Mouse (Mus musculus) liver, embryonic 14.5 days (tissue): ENCODE results near the gene Herc1. TPM values are rescaled to one million over a fixed set of nuclear protein-coding genes. Genes with fewer than 3 reads are reported as not detected.

ENCODE experiments used
- ATAC-seq: fragments of 200-750 bp; cut with Nextera tagmentation; 2 replicates; pipeline ENCODE4 v1.8.0; 2017; ENCODE audit warnings: moderate number of reproducible peaks, mild to moderate bottlenecking, moderate library complexity; ENCODE audit not compliant: insufficient read depth
- DNase-seq, 3 experiments: peaks; one replicate each; pipeline ENCODE4 v3.0.0-alpha.2; 2012 to 2013; ENCODE audit warnings: low read depth in 3 of 3, low spot score in 3 of 3
- H3K27ac ChIP-seq: fragments of 300-500 bp; sonication (generic); 2 replicates; pipeline ENCODE4 v1.5.1; 2014; ENCODE audit warnings: moderate library complexity, mild to moderate bottlenecking, control low read depth, inconsistent platforms
- H3K27me3 ChIP-seq: fragments of 300-500 bp; sonication (generic); 2 replicates; pipeline ENCODE4 v1.6.1; 2014; ENCODE audit warnings: mild to moderate bottlenecking, low read length, moderate library complexity; ENCODE audit not compliant: control insufficient read depth, insufficient read depth
- H3K36me3 ChIP-seq: fragments of 300-500 bp; sonication (generic); replicated peaks from 2 replicates; pipeline ENCODE4 v1.6.1; 2014; ENCODE audit warnings: low read depth; ENCODE audit not compliant: control insufficient read depth, insufficient read depth
- H3K4me1 ChIP-seq, 2 experiments: fragments of 200-500 bp in 1 of 2; fragments of 300-500 bp in 1 of 2; sonication (generic) in 1 of 2; replicated peaks; 2 replicates each; pipeline ENCODE4 v1.6.1; 2012 to 2014; ENCODE audit warnings: antibody characterized with exemption in 1 of 2, inconsistent platforms in 1 of 2, low read length in 1 of 2; ENCODE audit not compliant: control insufficient read depth in 2 of 2, insufficient read depth in 2 of 2
- H3K4me2 ChIP-seq: fragments of 300-500 bp; sonication (generic); 2 replicates; pipeline ENCODE4 v1.6.1; 2014; ENCODE audit warnings: low read depth, mild to moderate bottlenecking, control low read depth, moderate library complexity
- H3K4me3 ChIP-seq, 2 experiments: fragments of 200-500 bp in 1 of 2; fragments of 300-500 bp in 1 of 2; sonication (generic) in 1 of 2; 2 replicates each; pipeline ENCODE4 v1.5.1; 2012 to 2014; ENCODE audit warnings: low read depth in 2 of 2, low read length in 2 of 2, mild to moderate bottlenecking in 2 of 2, control low read depth in 1 of 2, inconsistent platforms in 1 of 2, moderate library complexity in 1 of 2; ENCODE audit not compliant: insufficient read depth in 1 of 2
- H3K9ac ChIP-seq: fragments of 300-500 bp; sonication (generic); replicated peaks from 2 replicates; pipeline ENCODE4 v1.6.1; 2014; ENCODE audit warnings: mild to moderate bottlenecking, control low read depth, moderate library complexity
- H3K9me3 ChIP-seq: fragments of 300-500 bp; sonication (generic); 2 replicates; pipeline ENCODE4 v1.6.1; 2016; ENCODE audit warnings: low read length, mixed read lengths; ENCODE audit not compliant: control insufficient read depth
- CTCF ChIP-seq: IDR thresholded peaks from 2 replicates; pipeline ENCODE4 v1.5.1; 2016; ENCODE audit warnings: antibody characterized with exemption, low read depth, control low read depth
- EP300 ChIP-seq: IDR thresholded peaks from 2 replicates; pipeline ENCODE4 v1.6.1; 2016; ENCODE audit warnings: antibody characterized with exemption, low read depth
- WGBS: fragments of 180-500 bp; shearing (Covaris S2); extraction: QIAGEN DNeasy Blood & Tissue Kit; methylation state at CpG from one replicate; pipeline ENCODE4 v1.1.7; 2014; ENCODE audit not compliant: insufficient replicate concordance; 5-methylcytosine and 5-hydroxymethylcytosine counted together
- polyA plus RNA-seq, 2 experiments: library from polyadenylated mRNA; depleted of rRNA in 1 of 2; stranded (reverse) in 1 of 2; unstranded in 1 of 2; fragments of >200 nt; fragmentation: Nextera tagmentation in 1 of 2; extraction: Ambion mirVana in 1 of 2; gene quantifications; 2 replicates each; pipeline versions ENCODE4 v1.2.1 to v1.2.3; 2012 to 2014

Herc1 gene
- polyA plus RNA-seq, 2 experiments, result 23.9 to 25.0 TPM

- 72% methylated on average over 17 of the region's 17 CpGs for WGBS
- H3K4me2 ChIP-seq, result no peak within 1 kb of the TSS
- H3K27ac ChIP-seq, result no peak within 1 kb of the TSS
- H3K9me3 ChIP-seq, result no peaks in the 10 kb centered on the region
- no peak for DNase-seq
- H3K4me1 ChIP-seq, result peaks cover 6 to 15% of the 10 kb centered on the region in 2 experiments; a peak in 3 of 4 replicates
- TF ChIP-seq EP300 (no peak), CTCF (peak; percentile 81)
- no peak for ATAC-seq
- no peak within 1 kb of the TSS for H3K4me3 ChIP-seq
- no peaks in the 10 kb centered on the region for H3K27me3 ChIP-seq
- no peak within 1 kb of the TSS for H3K9ac ChIP-seq
- H3K36me3 ChIP-seq, result peaks cover 38% of the 10 kb centered on the region
These were observed 164.1 kb downstream of the Herc1 start, which contains the start of gene Fbxl22 for GRCm38 (mm10) chr9:66514256-66514770. Gene Fbxl22 (minus strand): TSS chr9:66514593.

DNA sequence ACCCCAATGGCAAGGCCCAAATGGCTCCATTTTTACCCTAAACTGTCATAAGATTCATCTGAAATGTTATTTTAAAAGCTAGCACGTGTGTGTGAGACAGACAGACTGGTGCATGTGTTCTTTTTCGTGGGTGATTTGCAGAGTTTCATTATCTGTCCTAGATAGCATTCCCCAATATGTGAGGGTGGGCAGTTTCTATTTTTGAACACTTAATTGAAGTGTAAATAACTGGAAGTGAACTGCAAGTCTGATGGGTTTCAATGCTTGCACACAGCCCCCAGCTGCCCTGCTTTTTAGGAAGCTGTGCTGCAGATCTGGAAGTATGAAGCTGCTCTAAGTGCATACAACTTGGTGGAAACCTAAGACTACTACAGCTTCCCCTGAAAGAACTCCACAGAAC lies 164.9 kb downstream of the Herc1 start:
- 39% methylated on average over 2 of the region's 2 CpGs for WGBS

GRCm38 (mm10) chr9:66515680-66516210 lies 165.5 kb downstream of the Herc1 start:
- no peak overlapping the region for H3K4me3 ChIP-seq
- no peak overlapping the region for H3K27ac ChIP-seq
- peaks cover 34% of the 10 kb centered on the region for H3K36me3 ChIP-seq
- ATAC-seq (no peak), DNase-seq (no peak)
- no peaks in the 10 kb centered on the region for H3K9me3 ChIP-seq
- no peak overlapping the region for H3K4me2 ChIP-seq
- no peak overlapping the region for H3K9ac ChIP-seq
- no peak for TF ChIP-seq EP300
- no peak for TF ChIP-seq CTCF
- WGBS, result 91% methylated on average over 10 of the region's 10 CpGs
- no peaks in the 10 kb centered on the region for H3K27me3 ChIP-seq
- H3K4me1 ChIP-seq, result peaks cover 3 to 9% of the 10 kb centered on the region in 2 experiments; a peak in 3 of 4 replicates

More for the DNA sequence above, 164.9 kb downstream of the Herc1 start:
- DNase-seq, result no peak
- Histone ChIP-seq H3K4me1 (peaks cover 6 to 15% of the 10 kb centered on the region in 2 experiments; a peak in 3 of 4 replicates), H3K4me3 (no peak overlapping the region), H3K9me3 (no peaks in the 10 kb centered on the region), H3K36me3 (peaks cover 31% of the 10 kb centered on the region), H3K4me2 (no peak overlapping the region), H3K9ac (no peak overlapping the region), H3K27me3 (no peaks in the 10 kb centered on the region), H3K27ac (no peak overlapping the region)
- TF ChIP-seq CTCF (no peak), EP300 (no peak)
- no peak for ATAC-seq

- H3K4me1 ChIP-seq, result peaks cover 0 to 7% of the 10 kb centered on the region in 2 experiments; a peak in 2 of 4 replicates
- H3K9ac ChIP-seq, result no peak overlapping the region
- WGBS, result 75% methylated on average over 6 of the region's 6 CpGs
- no peak overlapping the region for H3K4me3 ChIP-seq
- no peaks in the 10 kb centered on the region for H3K9me3 ChIP-seq
- H3K4me2 ChIP-seq, result no peak overlapping the region
- no peak for DNase-seq
- H3K27ac ChIP-seq, result no peak overlapping the region
- ATAC-seq, result no peak
- peaks cover 34% of the 10 kb centered on the region for H3K36me3 ChIP-seq
- no peaks in the 10 kb centered on the region for H3K27me3 ChIP-seq
- TF ChIP-seq CTCF (no peak), EP300 (no peak)
These were observed 166.2 kb downstream of the Herc1 start for GRCm38 (mm10) chr9:66516296-66516940.

DNA sequence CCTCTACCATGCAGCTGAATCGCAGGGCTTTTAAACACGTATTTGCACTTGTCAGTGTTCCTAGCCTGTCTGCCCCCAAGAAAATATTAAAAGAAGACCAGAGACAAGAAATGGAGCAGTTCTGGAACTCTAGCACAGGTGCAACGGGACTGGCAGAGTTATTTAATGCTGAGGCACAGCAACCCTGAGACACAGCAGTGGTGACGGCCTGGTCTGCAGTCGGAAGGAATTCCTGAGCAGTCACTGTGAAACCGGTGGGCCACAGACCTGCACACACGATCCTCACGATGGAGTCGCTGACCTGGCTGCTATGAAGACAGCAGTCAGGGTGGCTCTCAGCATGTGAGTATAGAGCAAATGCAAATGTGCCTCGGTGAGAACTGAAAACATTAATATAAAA lies 167.5 kb downstream of the Herc1 start:
- no peak overlapping the region for H3K4me3 ChIP-seq
- no peak overlapping the region for H3K9ac ChIP-seq
- H3K9me3 ChIP-seq, result no peaks in the 10 kb centered on the region
- H3K27me3 ChIP-seq, result no peaks in the 10 kb centered on the region
- H3K27ac ChIP-seq, result no peak overlapping the region
- peaks cover 0 to 4% of the 10 kb centered on the region in 2 experiments; a peak in 1 of 4 replicates for H3K4me1 ChIP-seq
- WGBS, result 87% methylated on average over 10 of the region's 10 CpGs
- TF ChIP-seq EP300, result no peak
- TF ChIP-seq CTCF, result no peak
- ATAC-seq, result no peak
- no peak for DNase-seq
- H3K4me2 ChIP-seq, result no peak overlapping the region
- H3K36me3 ChIP-seq, result peaks cover 34% of the 10 kb centered on the region
